Mouse (Mus musculus) right cerebral cortex, adult 2 months (tissue): ENCODE data around the gene Cd4.
A peak's percentile ranks its signal among the peaks of the same experiment; 100 is the strongest.

Experiments
- DNase-seq, 2 experiments: peaks; one replicate each; pipeline ENCODE4 v3.0.0; 2021 to 2022; ENCODE audit warnings: low spot score in 2 of 2

Gene Cd4

DNA sequence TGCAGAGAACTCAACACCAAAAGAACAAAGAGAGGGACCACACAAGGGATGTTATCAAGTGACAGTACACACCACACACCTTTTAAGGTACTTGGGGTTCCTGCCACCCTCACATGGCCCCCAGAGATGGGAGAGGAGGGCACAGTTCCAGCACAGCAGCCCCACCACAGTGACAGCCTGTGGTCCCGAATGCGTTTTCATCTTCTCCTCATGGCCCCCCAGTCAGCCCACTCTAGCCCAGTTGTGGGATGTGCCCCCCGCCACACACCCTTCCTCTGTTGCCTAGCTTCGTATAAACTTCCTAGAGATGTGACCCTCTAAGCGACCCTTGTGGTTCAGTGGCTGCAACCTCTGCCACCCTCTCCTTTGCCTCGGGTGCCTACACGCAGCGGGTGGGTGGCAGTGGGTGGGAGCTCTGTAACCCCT lies 2.1 kb downstream of the Cd4 start:
- DNase-seq: no peak

DNA sequence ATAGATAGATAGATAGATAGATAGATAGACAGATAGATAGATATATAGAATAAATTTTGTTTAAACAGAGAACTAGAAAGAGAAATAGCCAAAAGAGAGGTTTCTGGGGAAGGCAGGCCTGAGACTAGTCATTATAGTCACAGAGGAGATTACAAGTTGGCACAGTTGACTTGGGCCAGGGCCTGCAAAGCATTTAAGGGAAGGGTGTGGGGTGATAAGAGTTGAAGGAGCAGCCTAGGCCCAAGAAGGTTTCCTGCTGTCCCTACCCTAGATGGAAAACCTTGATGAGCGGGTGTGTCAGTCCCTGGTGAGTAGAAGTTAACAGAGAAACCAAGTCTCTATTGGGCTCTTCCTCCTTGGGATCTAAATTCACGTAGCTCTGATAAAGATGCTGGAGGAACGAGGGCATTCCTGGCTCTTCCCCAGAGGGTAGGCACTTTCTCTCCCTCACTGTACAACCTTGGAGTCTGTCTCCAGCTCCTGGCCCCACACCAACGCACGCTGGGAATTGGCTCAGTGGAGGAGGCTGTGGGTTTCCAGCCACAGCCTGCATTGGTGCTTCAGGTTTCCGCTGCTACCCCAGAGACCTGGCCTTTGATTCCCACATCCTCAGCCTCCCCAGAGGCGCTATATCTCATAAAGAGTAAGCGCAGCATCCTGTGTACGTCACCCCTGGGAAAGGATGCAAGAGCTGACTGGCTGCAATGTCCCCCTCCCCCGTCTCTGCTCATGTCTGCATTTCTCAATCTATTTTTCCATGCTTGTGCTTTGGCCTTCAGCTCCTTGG lies 3.1 kb downstream of the Cd4 start:
- DNase-seq: no peak

DNA sequence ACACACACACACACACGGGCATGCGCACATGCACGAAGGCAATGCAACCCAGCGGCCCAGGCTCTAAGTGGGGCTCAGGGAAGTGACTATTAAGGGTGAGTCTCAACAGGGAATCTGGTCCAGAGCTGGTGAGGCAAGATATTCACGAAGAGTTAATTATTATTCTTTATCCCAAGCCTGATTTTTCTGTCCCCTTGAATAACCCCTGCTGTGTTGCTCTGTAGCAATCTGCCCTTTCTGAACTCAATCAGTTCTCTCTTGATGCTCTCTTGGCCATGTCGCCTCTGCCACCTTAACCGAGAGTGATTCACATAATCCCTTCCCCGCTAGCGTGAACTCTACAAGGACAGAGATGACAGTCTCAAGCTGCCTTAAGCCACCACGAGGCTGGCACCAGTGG lies 4.7 kb downstream of the Cd4 start:
- no peak for DNase-seq

DNA sequence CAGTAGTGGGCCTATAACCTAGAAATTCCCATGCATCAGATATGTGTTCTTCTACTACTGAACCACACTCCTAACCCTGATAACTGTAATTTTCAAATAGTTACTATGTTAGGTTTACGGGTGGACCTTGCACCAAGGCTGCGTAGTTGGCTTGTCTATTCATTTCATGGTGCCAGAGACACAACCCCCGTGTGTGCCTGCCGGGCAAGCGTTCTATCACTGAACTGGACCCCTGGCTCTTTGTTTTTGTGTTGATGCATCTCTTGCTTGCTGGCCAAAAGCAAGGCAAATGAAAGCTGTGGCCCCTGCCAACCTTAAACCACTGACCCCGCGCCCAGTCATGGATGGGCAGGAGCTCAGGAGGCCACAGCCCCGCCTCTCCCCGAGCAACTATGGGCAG lies 6.2 kb downstream of the Cd4 start:
- no peak for DNase-seq

DNA sequence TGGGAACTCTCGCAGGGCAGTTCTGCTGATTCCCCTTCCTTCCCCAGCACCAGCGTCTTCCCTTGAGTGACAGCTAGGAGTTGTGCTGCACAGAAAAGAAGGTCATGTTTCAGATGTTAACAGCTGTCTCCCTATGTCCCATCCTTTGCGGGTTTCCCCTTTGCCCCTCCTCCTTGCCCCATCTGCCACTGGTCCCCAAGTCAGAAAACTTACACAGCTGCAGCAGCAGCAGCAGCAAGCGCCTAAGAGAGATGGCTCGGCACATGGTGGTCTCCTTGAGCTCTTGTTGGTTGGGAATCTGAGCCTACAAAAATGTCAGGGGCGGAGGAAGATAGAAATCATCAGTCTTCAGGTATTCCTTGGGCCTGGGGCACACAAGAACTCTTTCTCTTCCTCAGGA lies 8.6 kb downstream of the Cd4 start:
- no peak for DNase-seq

DNA sequence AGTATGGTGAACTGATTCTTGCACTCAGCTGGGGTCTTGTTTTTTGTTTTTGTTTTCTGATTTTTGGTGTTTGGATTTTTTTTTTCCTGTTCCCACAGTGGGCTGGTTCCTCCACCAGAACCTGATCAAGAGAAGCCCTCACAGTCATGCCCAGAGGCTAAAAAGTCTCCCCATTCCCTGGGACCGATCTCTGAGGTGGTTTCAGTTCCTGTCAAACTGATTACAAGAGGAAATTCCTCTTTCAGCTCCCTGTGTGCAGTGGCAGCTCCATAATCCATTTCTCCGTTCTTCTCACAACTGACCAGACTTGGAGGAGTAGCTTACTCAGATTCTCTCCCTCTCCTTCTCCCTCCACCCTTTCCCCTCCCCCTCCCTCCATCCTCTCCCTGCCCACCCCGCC lies 13.7 kb downstream of the Cd4 start:
- DNase-seq: no peak

DNA sequence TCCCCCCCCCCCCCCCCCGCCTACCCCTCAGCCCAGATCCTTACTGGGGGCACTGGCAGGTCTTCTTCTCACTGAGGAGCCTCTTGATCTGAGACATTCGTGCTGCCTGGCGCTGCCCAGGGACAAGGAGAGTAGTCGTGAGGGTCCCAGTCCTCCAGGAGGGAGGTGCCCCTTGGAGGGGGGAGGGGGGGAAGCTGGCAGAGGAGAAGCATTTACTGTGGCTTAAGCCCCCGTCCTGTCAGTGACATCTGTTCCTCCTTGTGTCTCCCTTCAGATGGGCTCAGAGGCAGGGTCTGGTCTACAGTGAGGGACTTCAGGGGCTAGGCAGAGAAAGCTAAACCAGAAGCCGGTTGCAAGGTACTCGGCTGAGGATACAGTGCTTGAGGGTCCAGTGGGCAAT lies 21.5 kb downstream of the Cd4 start:
- DNase-seq: no peak

DNA sequence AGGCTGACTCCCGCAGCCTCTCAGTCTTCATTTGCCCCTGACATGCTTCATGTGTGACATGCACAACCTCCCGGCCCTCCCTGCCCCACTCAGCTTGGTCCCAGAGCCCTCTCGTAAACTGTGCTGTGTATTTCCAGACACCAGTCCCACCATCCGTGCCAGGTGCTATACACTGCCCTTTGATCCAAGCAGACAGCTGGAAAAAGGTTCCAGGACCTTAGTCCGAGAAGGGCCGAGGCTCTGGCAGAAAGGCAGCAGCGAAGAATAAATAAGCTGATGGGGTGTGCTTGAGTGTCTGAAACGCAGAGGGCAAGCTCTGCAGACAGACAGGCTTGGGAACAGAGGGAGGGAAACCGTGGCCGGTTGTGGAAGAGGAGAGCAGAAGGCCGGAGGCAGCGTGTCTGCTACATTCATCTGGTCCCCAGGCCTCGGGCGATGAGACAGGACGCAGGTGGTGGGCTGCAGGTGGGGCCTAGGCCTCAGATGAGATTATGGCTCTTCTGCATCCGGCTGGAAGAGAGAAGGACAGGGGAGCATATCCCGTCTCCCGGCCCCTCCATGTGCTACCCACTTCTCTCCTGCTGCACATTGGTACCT lies 22.2 kb downstream of the Cd4 start:
- no peak for DNase-seq

DNA sequence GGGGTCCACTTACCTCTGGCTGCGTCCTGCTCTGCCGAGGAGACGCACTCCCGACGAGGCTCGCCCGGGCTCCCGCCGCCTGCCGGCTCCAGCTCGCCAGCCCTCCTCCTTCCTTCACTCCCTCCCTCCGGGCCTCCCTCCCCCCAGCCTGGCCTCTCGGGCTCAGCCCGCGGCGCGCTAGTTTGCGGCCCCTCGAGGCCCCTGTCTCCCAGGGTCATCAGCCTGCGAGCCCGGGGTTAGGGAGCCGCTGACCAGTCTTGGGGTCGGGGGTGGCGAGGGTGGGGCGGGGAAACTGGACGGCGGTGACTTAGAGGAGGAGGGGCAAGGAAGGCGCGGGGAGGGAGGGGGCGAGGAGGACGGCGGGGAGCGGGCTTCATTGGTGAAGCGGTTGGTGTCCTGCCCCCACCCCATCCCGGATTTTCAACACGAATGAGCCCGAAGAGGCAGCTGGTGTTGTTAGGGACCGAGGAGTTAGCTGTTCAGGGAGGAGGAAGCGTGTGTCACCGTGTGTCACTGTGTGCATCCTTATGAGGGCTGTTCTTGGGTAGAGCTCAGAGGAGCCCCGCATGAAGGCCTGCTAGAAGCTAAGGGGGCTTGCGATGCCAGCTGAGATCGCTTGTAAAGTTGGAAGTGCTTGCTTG lies 24.2 kb downstream of the Cd4 start, which contains the start of gene Gpr162:
Gene Gpr162, minus strand, starts transcription at position 326 of the 641 bp plus-strand sequence.
- peak; percentile 75 to 76 for DNase-seq

DNA sequence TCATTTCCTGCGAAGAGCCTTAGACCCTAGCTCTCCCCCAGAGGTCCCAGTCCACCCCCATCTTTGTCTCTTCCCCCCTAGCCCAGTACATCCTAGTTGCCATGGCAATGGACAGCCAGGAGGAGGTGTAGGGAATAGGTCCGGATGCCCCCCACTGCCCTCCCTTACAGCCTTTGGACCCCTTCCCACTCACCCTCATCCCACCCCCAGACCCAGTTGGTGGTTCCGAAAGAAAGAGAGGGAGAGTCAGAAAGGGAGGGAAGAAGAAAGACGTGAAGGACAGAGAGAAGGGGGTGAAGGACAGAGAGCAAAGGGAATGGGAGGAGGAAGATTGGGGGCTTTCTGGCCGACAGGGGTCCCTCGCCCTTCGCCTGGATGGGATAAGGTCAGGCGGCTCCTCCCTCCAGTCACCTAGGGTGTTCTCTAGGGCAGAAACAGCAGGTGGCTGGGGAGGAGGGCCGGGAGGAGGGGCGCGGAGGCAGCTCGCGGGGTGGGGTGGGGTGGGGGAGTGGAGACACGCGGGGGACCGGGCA lies 24.8 kb downstream of the Cd4 start:
- peak; percentile 15 to 25 for DNase-seq

DNA sequence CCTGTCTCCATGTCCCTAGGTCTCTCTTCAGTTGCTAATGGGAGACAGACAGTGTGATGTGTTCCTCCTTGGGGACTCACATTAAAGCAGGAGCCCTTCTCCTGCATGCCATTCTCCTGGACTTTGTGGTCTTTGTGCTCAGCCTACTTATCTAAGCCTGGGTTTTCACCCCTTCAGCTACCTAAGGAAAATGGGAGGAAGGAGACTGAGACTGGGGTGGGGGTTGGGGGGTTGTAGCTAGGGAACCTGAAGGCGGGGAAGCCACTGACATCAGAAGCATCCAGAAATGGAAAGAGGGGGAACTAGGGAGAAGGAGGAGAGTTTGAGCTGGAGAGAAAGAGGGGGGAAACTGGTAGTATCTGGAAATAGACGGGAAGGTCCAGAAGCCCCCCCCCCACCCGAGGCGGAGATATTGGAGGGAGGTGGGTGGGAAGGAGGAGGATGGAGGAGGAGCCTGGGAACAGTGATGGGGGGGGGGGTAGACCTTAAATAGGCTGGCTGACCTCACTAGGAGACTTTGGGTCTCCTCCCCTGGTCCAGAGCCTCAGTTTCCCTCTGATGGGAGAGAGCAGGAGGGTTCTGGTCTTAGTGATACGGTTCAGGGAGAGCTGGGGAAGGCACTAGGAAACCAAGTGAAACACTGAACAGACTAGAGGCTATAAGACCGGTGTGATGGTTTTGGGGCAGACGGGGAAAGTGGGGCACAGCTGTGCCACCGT lies 25.5 kb downstream of the Cd4 start:
- DNase-seq: peak; percentile 39 to 51

DNA sequence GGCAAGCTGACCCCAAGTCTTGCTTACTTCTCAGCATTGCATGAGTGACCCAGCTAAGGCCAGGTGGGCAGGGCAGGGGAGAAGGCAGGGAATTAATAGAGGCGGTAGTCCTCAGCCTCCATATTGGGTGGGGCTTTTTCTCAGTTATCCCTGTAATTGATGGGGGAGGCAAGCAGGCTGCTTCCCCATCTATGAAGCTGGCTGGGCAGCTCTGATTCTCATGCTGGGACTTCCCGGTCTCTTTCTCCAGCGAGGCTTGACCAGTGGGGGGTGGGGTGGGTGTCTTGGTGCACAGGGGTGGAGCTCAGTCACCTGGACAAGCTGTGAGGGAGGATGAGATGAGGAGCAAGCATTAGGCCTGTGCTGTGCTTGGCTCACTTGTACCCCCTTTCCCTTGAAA lies 26.2 kb downstream of the Cd4 start:
- DNase-seq: peak in 1 of 2 experiments; percentile 20

DNA sequence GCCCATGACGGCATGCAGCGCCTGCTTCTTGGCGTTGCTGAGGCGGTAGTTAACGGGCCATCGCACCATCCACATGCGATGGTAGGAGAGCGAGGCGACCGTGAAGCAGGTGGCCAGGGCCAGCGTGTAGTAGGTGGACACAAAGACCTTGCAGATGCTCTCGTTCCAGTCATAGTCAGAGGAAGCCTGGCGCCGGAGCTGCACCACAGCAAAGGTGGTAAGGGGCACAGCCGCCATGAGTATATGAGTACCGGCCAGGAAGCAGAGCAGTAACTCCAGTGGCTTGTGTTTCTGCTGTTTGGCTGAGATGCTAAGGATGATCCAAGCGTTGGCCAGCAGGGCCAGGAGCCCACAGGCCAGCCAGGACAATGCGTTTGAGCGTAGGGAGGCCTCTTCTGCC lies 26.8 kb downstream of the Cd4 start:
- peak in 1 of 2 experiments; percentile 41 for DNase-seq

DNA sequence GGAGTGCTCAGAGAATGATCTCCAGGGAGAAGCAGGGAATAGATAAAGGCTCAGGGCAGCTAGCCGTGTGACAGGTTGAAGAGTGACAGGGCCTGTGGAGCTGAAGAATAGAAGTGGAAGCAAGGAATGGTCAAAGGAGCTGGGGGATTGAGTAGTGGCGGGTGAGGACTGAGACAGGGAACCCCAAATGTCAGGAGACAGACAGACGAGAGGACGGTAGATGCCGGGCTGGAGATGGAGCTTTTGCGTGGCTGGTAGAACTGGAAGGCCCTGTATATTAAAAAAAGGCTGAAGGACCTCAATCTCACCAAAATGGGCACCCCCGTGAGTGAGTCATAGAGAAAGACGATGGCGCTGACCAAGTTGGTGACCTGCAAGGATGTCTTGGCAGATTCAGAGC lies 27.5 kb downstream of the Cd4 start:
- peak in 1 of 2 experiments; percentile 12 for DNase-seq

DNA sequence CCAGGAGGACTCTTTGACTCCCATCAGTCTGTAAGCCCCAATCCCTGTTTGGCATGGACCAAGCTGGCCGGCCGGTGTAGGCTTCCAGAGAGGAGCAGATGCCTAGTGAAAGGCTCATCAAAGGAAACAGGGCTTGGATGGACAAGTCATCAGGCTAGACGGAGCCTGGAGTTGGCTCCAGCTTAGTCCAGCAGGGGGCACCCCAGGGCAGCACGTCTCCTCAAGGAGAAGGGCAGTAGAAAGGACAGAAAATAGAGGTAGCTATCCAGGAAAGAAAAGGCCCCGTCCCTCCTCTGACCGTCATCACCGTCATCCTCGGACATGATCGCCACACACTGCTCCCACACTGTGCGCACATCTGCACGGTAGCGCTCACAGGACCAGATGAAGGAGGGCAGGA lies 28.3 kb downstream of the Cd4 start:
- peak; percentile 91 to 93 for DNase-seq

DNA sequence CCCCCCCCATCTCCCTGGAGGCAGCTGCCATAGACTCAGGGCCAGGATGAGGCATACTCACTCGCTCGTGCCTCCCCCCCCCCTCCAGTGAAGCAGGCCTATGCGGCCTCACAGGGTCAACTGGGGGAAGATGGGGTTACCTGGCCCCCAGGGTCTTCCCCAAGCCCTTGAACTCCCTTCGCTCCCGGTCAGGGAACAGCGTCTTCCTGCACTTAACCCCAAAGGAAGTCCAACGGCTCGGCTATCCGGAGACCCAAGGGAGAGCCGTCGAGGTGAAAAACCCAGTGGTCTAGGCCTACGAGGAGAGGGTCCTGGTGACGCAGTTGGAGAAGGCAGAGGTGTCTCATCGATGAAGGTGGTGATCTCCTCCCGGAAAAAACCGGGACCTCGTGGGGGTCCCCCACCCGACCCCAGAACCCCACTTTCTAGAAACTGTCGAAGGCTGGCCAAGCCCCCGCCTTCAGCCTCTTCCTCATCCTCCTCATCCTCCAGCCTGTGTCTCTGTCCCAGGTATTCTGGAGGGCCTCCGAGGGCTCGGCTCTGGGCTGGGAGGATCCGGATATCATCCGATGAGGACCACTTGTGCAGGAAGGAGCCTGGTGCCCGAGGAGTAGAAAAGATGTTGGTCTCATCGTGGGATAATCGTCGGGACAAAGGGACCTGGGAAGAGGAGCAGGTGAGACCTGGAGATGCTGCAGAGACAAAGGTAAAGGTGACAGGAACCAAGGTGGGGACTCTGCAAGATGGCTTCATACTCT lies 29.3 kb downstream of the Cd4 start:
- DNase-seq: no peak

DNA sequence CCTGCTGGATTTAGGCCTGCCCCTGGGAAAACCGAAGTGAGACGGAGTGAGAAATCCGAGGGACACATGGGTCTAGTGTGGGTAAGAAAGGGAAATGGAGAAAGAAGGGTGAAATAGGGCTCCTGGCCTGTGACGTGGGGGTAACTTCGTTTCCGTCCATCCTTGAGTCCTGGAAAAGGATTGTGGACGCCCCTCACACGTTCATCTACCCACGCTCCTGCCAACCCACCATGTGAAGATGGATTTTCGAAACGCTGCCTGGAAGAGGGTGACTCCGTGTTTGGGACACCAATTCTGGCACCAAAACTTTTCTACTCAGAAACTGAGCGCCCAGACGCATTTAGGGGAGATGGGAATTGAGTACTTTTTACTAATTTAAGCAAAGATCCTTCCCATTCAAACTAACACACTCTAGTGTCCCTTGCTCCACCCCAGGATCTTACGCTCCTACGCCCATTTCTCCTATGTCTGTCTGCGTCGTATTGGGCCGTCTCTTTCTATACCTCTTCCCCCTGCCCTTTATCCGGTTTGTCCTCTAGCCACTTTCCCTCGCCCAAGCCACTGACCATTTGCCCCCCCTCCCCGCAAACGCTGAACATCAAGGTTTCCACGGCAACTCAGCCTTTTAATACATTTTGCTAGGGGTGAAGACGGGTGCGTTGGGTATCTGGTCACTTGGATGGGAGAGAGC lies 30.0 kb downstream of the Cd4 start:
- peak in 1 of 2 experiments; percentile 8 for DNase-seq

DNA sequence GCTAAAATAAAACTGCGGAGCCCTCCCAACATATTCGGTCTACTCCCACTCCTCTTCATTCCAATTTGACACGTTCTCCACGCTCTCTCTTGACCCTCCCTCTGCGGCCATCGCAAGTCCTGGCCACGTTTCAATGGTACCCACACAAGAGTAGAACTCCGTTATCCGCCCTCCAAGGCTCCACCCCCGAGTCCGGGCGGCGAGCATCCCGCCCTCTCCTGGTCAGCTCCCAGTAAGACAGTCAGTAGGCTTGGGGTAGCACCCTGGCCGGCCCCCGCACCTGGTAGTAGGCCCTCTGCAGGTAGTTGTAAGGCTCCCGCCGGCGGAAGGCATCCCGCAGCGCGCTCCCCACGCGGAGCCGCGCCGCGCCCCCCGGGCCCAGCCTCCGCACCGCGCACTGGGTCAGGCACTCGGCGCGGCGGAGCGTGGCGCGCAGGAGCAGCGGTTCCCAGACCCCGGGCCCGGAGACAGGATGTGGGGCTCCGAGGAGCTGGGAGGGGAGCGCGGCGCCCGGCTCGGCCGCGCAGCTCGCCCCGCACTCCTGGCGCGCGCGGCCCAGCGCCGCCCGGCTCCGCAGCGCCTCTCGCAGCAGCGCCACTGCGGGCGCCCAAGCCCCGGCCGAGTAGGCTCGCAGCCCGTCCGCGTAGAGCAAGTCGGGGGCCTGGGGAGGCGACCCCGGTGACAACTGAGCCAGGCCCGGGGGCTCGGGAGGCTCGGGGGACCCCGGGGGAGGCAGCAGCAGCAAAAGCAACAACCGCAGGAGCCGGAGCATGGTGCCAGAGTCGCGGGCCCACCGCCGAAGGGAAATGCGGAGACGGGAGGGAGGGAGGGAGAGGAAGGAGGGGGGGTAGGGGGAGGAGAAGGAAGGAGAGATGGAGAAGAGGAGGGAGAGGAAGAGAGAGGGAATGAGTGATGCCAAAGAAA lies 30.8 kb downstream of the Cd4 start, which contains the start of gene P3h3:
Gene P3h3, minus strand, starts transcription at position 837 of the 924 bp plus-strand sequence.
- DNase-seq: peak; percentile 82 to 83

DNA sequence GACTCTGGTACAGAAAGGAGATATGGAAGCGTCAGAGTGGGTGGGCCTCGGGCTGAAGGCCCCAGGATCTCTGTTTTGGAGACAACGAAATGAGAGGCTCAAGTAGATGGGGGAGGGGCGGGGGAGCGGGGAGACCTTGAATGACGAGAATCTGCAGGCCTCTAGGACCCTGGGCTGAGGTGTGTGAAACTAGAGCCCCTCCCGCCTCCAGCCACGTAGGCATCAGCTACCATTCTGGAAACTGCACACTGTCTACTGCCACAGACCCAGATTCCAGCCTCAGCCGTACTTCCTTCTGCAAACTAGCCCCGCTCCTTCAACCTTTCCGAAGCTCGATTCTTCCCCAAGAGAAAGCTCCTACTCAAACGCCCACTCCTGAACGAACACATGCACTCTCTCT lies 31.7 kb downstream of the Cd4 start:
- DNase-seq: peak; percentile 47 to 63
